Mouse (Mus musculus) lung, adult 2 months (tissue): ENCODE measurements at regions not wholly inside any gene's neighbourhood (a gene's known extent, or its start where the extent isn't known, plus 50 kb on each side); places are given as distances from the start of the nearest gene placed in this dataset.

ENCODE experiments used
- CTCF ChIP-seq: fragments of 200-500 bp; IDR thresholded peaks from 2 replicates; pipeline ENCODE4 v1.5.1; 2011; ENCODE audit warnings: mild to moderate bottlenecking, low read length, control low read depth; ENCODE audit not compliant: insufficient read depth
- POLR2A ChIP-seq: fragments of 200-500 bp; IDR thresholded peaks from 2 replicates; pipeline ENCODE4 v1.6.1; 2011; ENCODE audit warnings: low read depth, mild to moderate bottlenecking, control low read depth, low read length, borderline replicate concordance; ENCODE audit errors: extremely low read depth

- TF ChIP-seq CTCF: no peak
- no peak for TF ChIP-seq POLR2A
Observed at GRCm38 (mm10) chr17:84034801-84035200, 152.9 kb downstream of the Zfp36l2 start.
